ENCODE assay signal across 25 mouse cellular contexts in genomic region chr13:108303841-108304240, GRCm38 (mm10). TPM values are rescaled to one million over a fixed set of nuclear protein-coding genes. Genes with fewer than 3 reads are reported as not detected.
A peak's percentile ranks its signal among the peaks of the same experiment; 100 is the strongest.
DNase-seq lines count a peak whose midpoint lies in the region; ATAC-seq and TF ChIP-seq lines count a peak whose summit lies in the region.
"Had no signal": no experiment of that assay in that cellular context is flagged by ENCODE, and none has a peak within 500 bp of the region (broad histone marks: within the 10 kb centered on the region; RNA-seq: fewer than 3 reads in every experiment).

No protein-coding gene starts in this region.

- H3K4me3 ChIP-seq in myocyte, result no peak overlapping the region
- H3K4me3 ChIP-seq: embryonic facial prominence, embryonic 10.5 days; forebrain, embryonic 13.5 days; heart, adult 2 months; heart, embryonic 15.5 days; hindbrain, embryonic 10.5 days had no signal

- no peak overlapping the region for H3ac ChIP-seq in myocyte (ENCODE audit: control insufficient read depth, insufficient read length)

- H3K4me2 ChIP-seq in myocyte (ENCODE audit: low read depth), result peak overlapping the region; percentile 69
- H3K4me2 ChIP-seq: forebrain, embryonic 13.5 days; heart, embryonic 11.5 days; heart, embryonic 15.5 days; hindbrain, embryonic 14.5 days had no signal

- ATAC-seq in common myeloid progenitor, adult 5-6 weeks (replicated peaks; ENCODE audit: low read depth, poor library complexity, severe bottlenecking), result peak; percentile 49
- no peak for ATAC-seq in CD4-positive, CD25-positive, alpha-beta regulatory T cell, adult 4 months
- ATAC-seq: forebrain, embryonic 13.5 days; forebrain, postnatal 0 days; intestine, postnatal 0 days had no signal

- H3K79me2 ChIP-seq in myocyte (ENCODE audit: control insufficient read depth, insufficient read depth), result no peaks in the 10 kb centered on the region

- peak; percentile 95 for DNase-seq in 416B (ENCODE audit: low read depth)
- DNase-seq in CD4-positive helper T cell, adult 2 months (ENCODE audit: low read depth, low spot score), result peak; percentile 32
- no peak for DNase-seq in adrenal gland, adult 2 months
- DNase-seq in cerebellum, postnatal 14 days, result no peak
- DNase-seq: adrenal gland, adult 8-10 months; cerebellum, adult 11 months; cerebellum, adult 8-10 months; cerebellum, postnatal 25 days; forebrain, postnatal 0 days; gastrocnemius, postnatal 36 days; heart, adult 2 months; heart, postnatal 14 days; kidney, adult 9 months had no signal

- no peak for TF ChIP-seq POLR2A in myocyte (IDR thresholded peaks at IDR 0.05; ENCODE audit: insufficient read length, low read depth)

- H3K27me3 ChIP-seq in myocyte (ENCODE audit: control insufficient read depth, insufficient read depth, insufficient read length), result no peaks in the 10 kb centered on the region
- H3K27me3 ChIP-seq: forebrain, embryonic 13.5 days had no signal

- H3K36me3 ChIP-seq in myocyte (ENCODE audit: control insufficient read depth, insufficient read depth), result no peaks in the 10 kb centered on the region
- H3K36me3 ChIP-seq: embryonic facial prominence, embryonic 10.5 days; G1E; heart, embryonic 15.5 days; hindbrain, embryonic 10.5 days had no signal

TF ChIP-seq in myocyte, 11 proteins besides CTCF, POLR2A, EP300 and RAD21:
- no peak for TF ChIP-seq MYOG (IDR thresholded peaks at IDR 0.05; ENCODE audit: control insufficient read depth in 1 of 3, insufficient read depth in 1 of 3, insufficient read length in 2 of 3, low read depth in 2 of 3)
- TF ChIP-seq SRF (IDR thresholded peaks at IDR 0.05; ENCODE audit: control insufficient read depth, insufficient read length, low read depth), result no peak
- no peak for TF ChIP-seq USF1 (IDR thresholded peaks at IDR 0.05; ENCODE audit: low read depth)
- no peak for TF ChIP-seq TCF12 (IDR thresholded peaks at IDR 0.05; ENCODE audit: insufficient read depth, poor library complexity, severe bottlenecking)
- no peak for TF ChIP-seq TCF3 (IDR thresholded peaks at IDR 0.05; ENCODE audit: insufficient read length, low read depth)
- TF ChIP-seq REST (IDR thresholded peaks at IDR 0.05; ENCODE audit: insufficient read depth, insufficient read length), result no peak
- TF ChIP-seq MYOD1 (IDR thresholded peaks at IDR 0.05; ENCODE audit: control insufficient read depth in 1 of 3, insufficient read length in 2 of 3, low read depth in 2 of 3), result no peak
- no peak for TF ChIP-seq POLR2AphosphoS2 (IDR thresholded peaks at IDR 0.05; ENCODE audit: insufficient read length, low read depth)
TF ChIP-seq in myocyte: peak in this region for 0.

RNA-seq across cellular contexts. Expression of gene Depdc1b, which starts 12.3 kb away (rescaled TPM):
- 41.4 and 44.4 TPM in 2 replicates for total RNA-seq in common myeloid progenitor, adult 5-6 weeks (2017)
- polyA plus RNA-seq in myocyte (2012; fragmentation: generic; extraction: Trizol), result 3.7 TPM
- under 1 TPM; 0.46 to 0.83 TPM for total RNA-seq in adrenal gland, adult 2 months (2021)
- 0.08 TPM in 1 of 2 replicates, not detected in the other for polyA plus RNA-seq in adrenal gland, adult 2 months (2012; rRNA removed)
- polyA plus RNA-seq in CD4-positive, CD25-positive, alpha-beta regulatory T cell, adult 4 months (2017; shearing (Covaris generic)), result 1 to 10 TPM in 1 of 2 experiments, under 1 TPM in 1; 0.86 to 2.3 TPM
- total RNA-seq: gastrocnemius, adult 8-10 months had no signal

Comparison
In these comparisons a context has a peak if more than half of its experiments do, and no peak if none do; other contexts are left out.
1. DNase-seq: peak in 416B (single experiment) and CD4-positive helper T cell, adult 2 months (single experiment); none in adrenal gland, adult 2 months (single experiment) and cerebellum, postnatal 14 days (0 of 2).